Mouse (Mus musculus): ENCODE results near the gene Fam189b. TPM values are rescaled to one million over a fixed set of nuclear protein-coding genes. Genes with fewer than 3 reads are reported as not detected.

The Fam189b gene
- total and polyA plus RNA-seq, 3 experiments, result 1.1 to 8.4 (median 2.2) TPM

- in situ Hi-C loops (cut with MboI; ENCODE audit: low pct_ligation_motif_present, low pct_unique_long_range_greater_than_20kb, low sequenced_read_pairs), result no loop called here
- Histone ChIP-seq H3K4me2 (ENCODE audit: insufficient read depth, low read depth, poor library complexity, severe bottlenecking) (no peak overlapping the region), H3K4me1 (ENCODE audit: control insufficient read depth in 1 of 2, insufficient read depth in 2 of 2) (peaks cover 5 to 39% of the 10 kb centered on the region in 2 experiments; a peak in 3 of 4 replicates), H3K9me3 (replicated peaks; ENCODE audit: low read length) (no peaks in the 10 kb centered on the region), H3K79me2 (replicated peaks; ENCODE audit: control insufficient read depth, extremely low read depth, insufficient read depth, poor library complexity, severe bottlenecking) (peaks cover 14% of the 10 kb centered on the region), H3K4me3 (replicated peaks in 1 of 3; ENCODE audit: low read depth in 2 of 3, low read length in 2 of 3, poor library complexity in 1 of 3) (no peak overlapping the region), H3K27ac (ENCODE audit: insufficient read depth, low read depth) (no peak overlapping the region), H3K27me3 (replicated peaks) (no peaks in the 10 kb centered on the region), H3K36me3 (replicated peaks in 1 of 2; ENCODE audit: control insufficient read depth in 1 of 2, insufficient read depth in 1 of 2, low read length in 1 of 2) (peaks cover 55 to 70% of the 10 kb centered on the region in 2 experiments), H3K9ac (ENCODE audit: insufficient read depth, low read depth) (no peak overlapping the region)
- dilution Hi-C loops (cut with MboI; ENCODE audit: extremely low pct_ligation_motif_present, extremely low pct_unique_long_range_greater_than_20kb, low sequenced_read_pairs), result no loop called here
- no peak for DNase-seq (ENCODE audit: extremely low read depth)
- no peak for TF ChIP-seq HCFC1 (IDR thresholded peaks at IDR 0.05; ENCODE audit: low read depth, low read length)
- no peak for TF ChIP-seq JUN (IDR thresholded peaks at IDR 0.05; ENCODE audit: insufficient read depth, low read depth, low read length)
These were observed 27.8 kb downstream of the Fam189b start for GRCm38 (mm10) chr3:89210731-89211130.

- H3K9ac ChIP-seq (ENCODE audit: insufficient read depth, low read depth), result peak overlapping the region; percentile 90
- no peaks in the 10 kb centered on the region for H3K9me3 ChIP-seq (replicated peaks; ENCODE audit: low read length)
- H3K4me3 ChIP-seq (replicated peaks in 1 of 3; ENCODE audit: low read depth in 2 of 3, low read length in 2 of 3, poor library complexity in 1 of 3), result peak overlapping the region; percentile 84 to 96 (median 95)
- DNase-seq (ENCODE audit: extremely low read depth), result peak; percentile 92
- peak overlapping the region; percentile 90 for H3K27ac ChIP-seq (ENCODE audit: insufficient read depth, low read depth)
- dilution Hi-C loops (cut with MboI; ENCODE audit: extremely low pct_ligation_motif_present, extremely low pct_unique_long_range_greater_than_20kb, low sequenced_read_pairs), result no loop called here
- in situ Hi-C loops (cut with MboI; ENCODE audit: low pct_ligation_motif_present, low pct_unique_long_range_greater_than_20kb, low sequenced_read_pairs), result no loop called here
- H3K79me2 ChIP-seq (replicated peaks; ENCODE audit: control insufficient read depth, extremely low read depth, insufficient read depth, poor library complexity, severe bottlenecking), result peaks cover 14% of the 10 kb centered on the region
- peaks cover 23 to 39% of the 10 kb centered on the region in 2 experiments for H3K36me3 ChIP-seq (replicated peaks in 1 of 2; ENCODE audit: control insufficient read depth in 1 of 2, insufficient read depth in 1 of 2, low read length in 1 of 2)
- peak overlapping the region; percentile 94 for H3K4me2 ChIP-seq (ENCODE audit: insufficient read depth, low read depth, poor library complexity, severe bottlenecking)
- H3K4me1 ChIP-seq (ENCODE audit: control insufficient read depth in 1 of 2, insufficient read depth in 2 of 2), result peaks cover 5 to 33% of the 10 kb centered on the region in 2 experiments; a peak in 3 of 4 replicates
- no peaks in the 10 kb centered on the region for H3K27me3 ChIP-seq (replicated peaks)
- TF ChIP-seq PAX5 (IDR thresholded peaks at IDR 0.05; ENCODE audit: low read length) (no peak), NRF1 (IDR thresholded peaks at IDR 0.05; ENCODE audit: low read depth, low read length) (peak; percentile 68; the same call in 1 of the 2 replicates), UBTF (IDR thresholded peaks at IDR 0.05; ENCODE audit: low read depth, low read length) (no peak), MAX (IDR thresholded peaks at IDR 0.05; ENCODE audit: low read length) (peak; percentile 77; the same call in 1 of the 2 replicates), NELFE (IDR thresholded peaks at IDR 0.05; ENCODE audit: low read depth, low read length) (no peak; the same call in none of the 2 replicates), MXI1 (IDR thresholded peaks at IDR 0.05; ENCODE audit: low read depth, low read length) (peak; percentile 97), E2F4 (IDR thresholded peaks at IDR 0.05; ENCODE audit: insufficient replicate concordance, low read depth, low read length) (no peak), POLR2AphosphoS2 (IDR thresholded peaks at IDR 0.05; ENCODE audit: low read depth, low read length) (no peak), GABPA (IDR thresholded peaks at IDR 0.05; ENCODE audit: insufficient replicate concordance, low read depth, low read length) (no peak), POLR2A (IDR thresholded peaks at IDR 0.05; ENCODE audit: low read depth, low read length) (peak; percentile 82), IRF4 (IDR thresholded peaks at IDR 0.05; ENCODE audit: low read depth, low read length) (no peak), MEF2A (IDR thresholded peaks at IDR 0.05; ENCODE audit: borderline replicate concordance, low read depth, low read length) (peak; percentile 67; the same call in 1 of the 2 replicates), MAFK (IDR thresholded peaks at IDR 0.05; ENCODE audit: insufficient replicate concordance, low read length) (no peak), CHD2 (IDR thresholded peaks at IDR 0.05; ENCODE audit: low read length) (peak; percentile 86), CTCF (conservative IDR thresholded peaks at IDR 0.05 in 1 of 2, IDR thresholded peaks at IDR 0.05 in 1 of 2; ENCODE audit: low read depth in 2 of 2, low read length in 2 of 2) (no peak), ELF1 (IDR thresholded peaks at IDR 0.05; ENCODE audit: low read depth, low read length) (peak; percentile 88), MYC (IDR thresholded peaks at IDR 0.05; ENCODE audit: low read depth, low read length) (peak; percentile 63; the same call in 1 of the 2 replicates), BHLHE40 (IDR thresholded peaks at IDR 0.05; ENCODE audit: low read depth, low read length) (peak; percentile 36; the same call in 1 of the 2 replicates), CHD1 (IDR thresholded peaks at IDR 0.05; ENCODE audit: low read depth, low read length) (no peak), TBP (conservative IDR thresholded peaks at IDR 0.05; ENCODE audit: low read depth, low read length) (0 out of 2 replicates have a peak, but pooled peaks have one; percentile 12), USF2 (conservative IDR thresholded peaks at IDR 0.05; ENCODE audit: low read depth, low read length) (no peak), JUN (IDR thresholded peaks at IDR 0.05; ENCODE audit: insufficient read depth, low read depth, low read length) (no peak), ZC3H11A (IDR thresholded peaks at IDR 0.05; ENCODE audit: low read depth, low read length) (no peak), TCF12 (IDR thresholded peaks at IDR 0.05; ENCODE audit: low read depth, low read length) (peak; percentile 55), ZNF384 (IDR thresholded peaks at IDR 0.05; ENCODE audit: low read depth, low read length) (no peak), ETS1 (conservative IDR thresholded peaks at IDR 0.05; ENCODE audit: low read depth, low read length) (peak; percentile 48), ZMIZ1 (IDR thresholded peaks at IDR 0.05; ENCODE audit: low read depth, low read length) (peak; percentile 50; the same call in 1 of the 2 replicates), MAZ (IDR thresholded peaks at IDR 0.05; ENCODE audit: low read depth, low read length) (peak; percentile 37; the same call in 1 of the 2 replicates), RAD21 (IDR thresholded peaks at IDR 0.05; ENCODE audit: low read depth, low read length) (no peak), SMC3 (IDR thresholded peaks at IDR 0.05; ENCODE audit: low read depth, low read length) (no peak)
These were observed 31.0 kb downstream of the Fam189b start for GRCm38 (mm10) chr3:89213803-89214530.
